Mouse (Mus musculus) cerebellum, adult 8-10 months (tissue): ENCODE results near the gene Gm20388.

Experiments used
- DNase-seq: peaks from one replicate; pipeline ENCODE4 v3.0.0; 2022

Gm20388 gene

DNA sequence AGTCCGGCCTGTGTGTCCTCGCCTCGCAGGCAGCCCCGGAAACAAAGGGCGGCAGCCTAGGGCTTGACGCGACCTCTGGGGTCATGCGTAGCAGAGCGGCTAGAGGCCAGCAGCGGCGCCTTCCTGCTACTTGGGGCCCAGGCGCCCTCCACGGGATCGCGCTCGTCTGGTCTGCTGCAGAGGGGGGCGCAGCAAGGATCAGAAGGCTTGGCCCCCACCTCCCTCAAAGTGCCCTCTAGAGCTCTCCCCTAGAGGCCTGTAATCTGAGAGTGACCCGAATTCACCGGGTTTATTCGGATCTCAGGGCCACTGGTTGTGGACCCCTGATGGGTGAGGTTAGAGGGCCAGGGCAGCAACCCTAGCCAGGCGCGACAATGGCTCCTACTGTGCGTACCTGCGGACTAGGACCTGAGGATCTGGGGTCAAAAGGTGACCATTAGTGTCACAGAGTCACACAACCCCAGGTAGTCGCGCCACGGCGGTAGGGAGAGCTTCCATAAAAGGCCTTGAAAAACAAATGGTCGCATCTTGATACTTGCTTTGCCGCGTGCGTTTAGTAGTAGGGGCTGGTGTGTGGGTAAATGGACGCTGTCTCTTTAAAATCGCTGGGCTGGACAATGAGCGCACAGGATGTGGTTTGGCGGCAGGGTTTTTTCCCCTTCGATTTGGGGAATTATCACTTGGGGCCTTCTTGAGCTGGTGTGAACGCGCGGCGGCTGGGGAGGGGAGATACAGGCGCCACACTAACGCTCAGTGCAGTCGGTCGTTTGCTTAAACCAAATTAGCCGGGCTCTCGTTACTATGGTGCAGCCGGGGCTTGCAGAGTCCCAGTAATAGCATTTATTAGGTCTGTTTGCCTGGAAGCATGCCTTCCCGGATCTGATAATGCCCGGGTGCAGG is 576.1 kb downstream of the Gm20388 start:
- peak; percentile 60 for DNase-seq

DNA sequence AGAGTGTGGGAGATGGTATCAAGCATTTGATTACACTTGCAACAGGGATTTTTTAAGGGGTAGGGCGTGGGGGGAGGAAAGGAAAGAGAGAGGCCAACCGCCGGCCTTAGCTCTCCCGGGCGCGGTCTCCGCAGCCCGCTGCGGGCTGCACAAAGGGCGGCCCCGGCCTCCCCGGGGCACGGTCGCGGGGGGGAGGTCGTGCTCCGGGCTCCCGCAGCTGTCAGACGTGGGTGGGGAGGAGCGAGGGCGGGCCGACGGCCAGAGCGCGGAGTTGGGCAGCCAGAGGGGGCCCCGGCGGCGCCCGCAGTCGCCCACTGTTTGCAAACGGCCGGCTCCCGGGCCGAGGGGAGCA is 576.7 kb downstream of the Gm20388 start:
- no peak for DNase-seq

DNA sequence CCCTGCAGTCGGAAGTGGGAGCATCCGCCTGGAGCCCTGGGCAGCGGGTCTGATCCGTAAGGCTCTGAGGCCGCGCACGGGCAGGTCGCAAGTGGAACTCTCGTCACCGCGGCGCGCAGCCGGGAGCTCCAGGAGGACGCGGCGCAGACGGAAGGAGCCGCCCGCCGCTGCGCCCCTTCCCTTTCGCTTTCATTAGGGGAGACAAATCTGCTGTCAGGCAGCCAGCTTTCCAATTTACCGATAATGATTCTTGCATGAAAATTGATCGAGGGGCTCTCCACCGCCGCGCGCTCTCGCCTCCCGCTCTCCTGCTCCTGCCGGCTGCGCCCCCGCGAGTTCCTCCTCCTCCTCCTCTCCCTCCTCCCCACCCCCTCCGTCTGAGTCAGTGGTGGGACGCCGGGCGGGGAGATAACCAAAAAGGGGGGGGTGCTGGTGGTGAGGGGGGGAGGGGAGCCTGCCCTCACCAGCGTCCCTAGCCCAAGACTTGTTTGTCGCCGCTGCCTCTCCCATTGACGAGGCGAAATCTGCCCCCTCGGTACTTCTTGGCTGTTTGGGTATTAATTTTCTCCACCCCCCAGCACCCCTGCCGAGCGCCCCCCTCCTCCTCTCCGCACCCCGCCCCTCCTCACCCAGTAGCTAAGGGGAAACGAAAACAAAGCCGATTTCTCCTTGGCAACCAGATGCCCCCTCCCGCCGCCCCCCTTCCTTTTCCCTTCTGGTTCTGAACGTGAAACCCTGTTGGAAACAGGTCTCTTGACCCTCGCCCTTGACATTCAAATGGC is 577.3 kb downstream of the Gm20388 start:
- DNase-seq = peak; percentile 67

DNA sequence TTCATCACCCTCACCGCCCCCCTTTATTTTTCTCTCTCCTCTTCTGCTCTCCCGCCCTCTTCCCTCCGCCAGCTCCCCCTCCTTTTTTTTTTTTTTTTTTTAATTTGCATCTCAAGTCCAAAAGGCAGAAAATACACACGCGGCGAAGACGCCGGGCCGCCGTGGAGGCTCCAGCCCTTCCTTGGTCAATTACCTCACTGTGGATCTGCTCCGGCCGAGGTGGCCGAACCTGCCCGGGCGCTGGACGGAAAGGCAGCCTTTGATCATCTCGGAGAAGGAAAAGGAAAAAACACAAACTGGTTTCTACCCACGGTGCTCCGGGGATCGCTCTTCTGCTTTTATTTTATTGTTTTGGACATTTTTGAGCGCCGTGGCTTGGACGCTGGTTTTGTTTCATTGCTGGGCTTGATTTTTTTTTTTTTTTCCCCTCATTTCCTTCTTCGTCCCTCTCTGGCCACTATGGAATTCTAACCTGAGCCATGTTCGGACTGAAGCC is 578.0 kb downstream of the Gm20388 start:
- DNase-seq = peak; percentile 52

DNA sequence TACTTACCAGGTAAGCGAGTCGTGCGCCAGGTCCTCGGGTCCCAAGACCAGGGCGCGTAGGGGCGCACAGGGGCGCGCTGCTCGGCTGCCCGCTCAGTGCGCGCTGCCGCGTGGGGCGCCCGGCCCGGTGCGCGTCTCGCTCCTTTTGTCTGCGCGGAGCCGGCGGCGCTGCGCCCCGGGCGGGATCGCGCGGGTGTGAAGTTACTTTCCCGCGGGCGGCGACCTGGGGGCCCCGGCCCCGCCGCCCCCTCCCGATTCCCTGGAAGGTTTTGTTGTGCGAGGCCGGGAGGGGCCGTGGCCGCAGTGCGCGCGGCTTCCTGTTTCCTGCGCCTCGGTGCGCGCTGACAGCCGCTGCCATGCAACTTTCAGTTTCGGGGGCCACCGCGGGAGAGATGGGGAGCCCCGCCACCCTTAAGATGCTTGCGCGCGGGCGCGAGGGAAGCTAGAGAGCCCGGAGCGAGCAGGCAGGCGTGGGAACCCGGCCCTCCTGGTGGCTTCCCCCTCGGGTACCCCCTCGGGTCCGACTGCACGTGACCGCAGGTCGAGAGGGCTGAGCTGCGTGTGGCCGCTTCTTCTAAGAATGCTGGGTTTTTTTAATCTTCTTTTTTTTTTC is 578.6 kb downstream of the Gm20388 start:
- DNase-seq = peak; percentile 61

DNA sequence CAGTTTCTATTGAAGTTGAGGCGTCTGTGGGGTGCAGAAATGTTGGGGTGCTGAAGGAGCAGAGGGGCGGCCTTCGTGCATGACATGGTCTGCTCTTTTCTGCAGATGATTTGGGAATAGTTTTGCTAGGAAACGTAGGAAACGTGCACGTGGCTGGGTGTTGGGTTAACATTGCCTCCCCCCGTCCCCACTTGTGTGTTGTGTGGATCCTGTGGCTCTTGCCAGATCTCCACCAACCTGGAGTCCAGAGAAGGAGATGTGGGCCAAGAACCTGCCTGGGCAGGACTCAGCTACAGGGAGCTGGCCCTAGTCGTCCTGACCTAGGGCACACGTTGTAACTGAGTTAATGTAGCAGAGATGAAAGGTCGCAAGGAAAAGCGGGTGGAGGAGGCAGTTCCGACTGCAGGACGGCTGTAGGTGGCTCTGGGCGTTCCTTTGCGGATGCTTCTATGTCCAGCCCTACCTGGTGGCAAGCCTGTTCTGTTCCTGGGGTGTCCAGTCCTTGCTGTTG is 579.2 kb downstream of the Gm20388 start:
- peak; percentile 56 for DNase-seq

DNA sequence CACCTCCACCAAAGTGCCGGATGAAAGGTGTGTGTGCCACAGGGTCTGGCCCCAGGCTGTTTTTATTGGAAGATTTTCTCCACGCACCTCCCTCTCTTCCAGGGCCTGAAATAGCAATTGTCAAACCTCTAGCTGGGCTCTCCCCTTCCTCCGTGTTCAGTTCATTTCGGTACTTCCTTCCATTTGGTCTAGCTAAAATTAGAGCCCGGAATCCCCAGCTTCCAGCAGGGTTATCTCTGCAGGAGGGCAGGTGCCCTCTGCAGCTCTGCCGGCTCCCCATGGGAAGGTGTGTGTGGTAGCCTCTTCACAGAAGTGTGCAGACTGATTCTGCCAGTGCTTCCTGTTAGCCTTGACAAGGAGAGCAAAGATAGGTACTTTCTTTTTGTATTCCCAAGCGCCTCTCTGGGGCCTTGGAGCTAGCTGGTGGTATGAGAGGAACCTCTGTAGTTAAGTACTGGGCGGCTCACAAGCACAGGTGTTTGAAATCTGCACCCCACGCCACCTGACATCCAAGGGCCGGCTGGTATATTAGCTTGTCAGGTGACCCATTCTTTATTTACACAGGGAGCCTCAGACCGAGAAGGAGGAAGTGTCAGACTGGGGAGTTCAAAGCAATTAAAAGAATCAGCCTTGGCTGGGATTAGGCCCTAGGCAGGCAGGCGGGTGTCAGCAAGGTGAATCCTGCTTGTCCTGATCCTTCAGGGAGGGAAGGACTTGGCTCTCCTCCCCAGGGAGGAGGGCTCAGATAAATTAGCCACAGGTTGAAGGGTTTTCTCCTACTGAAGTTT is 579.9 kb downstream of the Gm20388 start:
- DNase-seq = peak; percentile 36

DNA sequence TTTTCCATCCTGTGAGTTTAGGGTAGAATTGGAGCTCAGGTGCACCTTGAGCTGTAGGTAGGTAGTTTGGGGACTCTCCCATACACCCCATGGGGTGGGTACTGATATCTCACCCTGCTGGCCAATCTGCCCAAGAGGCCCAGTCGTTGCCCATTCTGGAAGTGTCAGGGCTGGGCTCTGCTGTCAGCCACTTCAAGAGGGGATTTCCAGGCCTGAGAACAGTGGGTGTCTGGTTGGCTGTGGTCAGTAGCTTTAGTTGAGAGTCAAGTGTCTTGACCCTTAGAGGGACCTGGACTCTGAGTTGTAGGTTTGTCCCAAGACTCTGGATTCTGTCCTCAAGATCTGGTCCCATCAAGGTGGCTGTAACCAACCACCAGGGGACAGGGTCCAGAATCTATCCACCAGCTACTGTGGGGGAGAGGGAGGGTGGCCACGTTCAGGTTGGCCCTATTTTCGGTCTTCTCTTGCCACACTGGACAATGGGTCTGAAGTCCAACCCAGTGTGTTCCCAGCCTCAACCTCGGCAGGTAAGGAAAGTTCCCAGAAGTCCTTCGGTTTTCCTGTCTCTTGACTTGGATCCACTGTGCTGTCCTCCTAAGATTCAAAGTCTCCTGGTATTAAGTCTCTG is 580.6 kb downstream of the Gm20388 start:
- no peak for DNase-seq

DNA sequence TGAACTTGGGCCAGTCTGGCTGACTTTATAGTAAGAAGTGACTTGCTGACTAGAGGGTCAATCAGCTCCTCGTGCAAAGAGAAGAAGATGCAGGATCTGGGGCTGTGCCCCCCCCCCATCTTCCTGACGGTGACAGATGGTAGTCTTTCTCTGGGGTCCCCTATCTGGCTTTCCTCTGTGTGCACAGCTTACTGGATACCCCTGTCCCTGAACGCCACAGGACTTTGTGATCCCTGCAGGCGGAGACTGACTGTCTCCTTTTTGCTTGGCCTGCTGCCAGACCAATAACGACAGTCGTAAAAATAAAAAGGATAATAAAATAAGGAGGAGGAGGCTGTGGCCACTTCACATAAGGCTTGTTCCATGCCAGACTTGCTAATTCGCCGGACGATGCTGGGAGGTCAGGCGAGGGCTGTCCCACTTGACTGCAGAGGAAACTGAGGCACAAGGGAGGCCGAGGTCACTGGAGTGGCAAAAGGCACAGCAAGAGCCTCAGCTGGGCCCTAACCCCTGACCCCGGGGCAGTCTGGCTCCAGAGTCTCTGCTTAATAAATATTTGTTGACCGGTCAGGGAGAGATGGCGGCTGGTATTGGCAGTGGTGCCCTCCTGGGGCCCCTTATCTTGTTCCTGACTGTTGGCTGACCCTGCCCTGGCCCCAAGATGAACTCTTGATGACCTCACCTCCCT is 581.7 kb downstream of the Gm20388 start:
- peak; percentile 25 for DNase-seq

DNA sequence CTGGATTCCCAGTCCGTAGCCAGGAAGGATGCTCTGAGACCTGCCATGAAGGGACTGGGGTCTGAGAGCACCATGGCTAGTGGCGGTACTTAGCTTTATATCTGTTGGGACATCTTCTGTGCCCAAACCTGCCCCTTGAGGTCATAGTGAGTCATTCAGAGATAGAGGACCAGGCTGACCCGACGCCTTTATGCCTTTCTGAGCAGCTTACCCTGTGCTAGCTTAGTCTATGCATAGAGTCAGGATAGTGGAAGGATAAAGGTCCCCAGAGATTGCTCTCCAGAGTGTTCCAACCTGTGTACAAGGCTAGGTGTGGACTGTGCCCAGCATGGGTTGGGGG is 582.2 kb downstream of the Gm20388 start:
- DNase-seq = no peak

DNA sequence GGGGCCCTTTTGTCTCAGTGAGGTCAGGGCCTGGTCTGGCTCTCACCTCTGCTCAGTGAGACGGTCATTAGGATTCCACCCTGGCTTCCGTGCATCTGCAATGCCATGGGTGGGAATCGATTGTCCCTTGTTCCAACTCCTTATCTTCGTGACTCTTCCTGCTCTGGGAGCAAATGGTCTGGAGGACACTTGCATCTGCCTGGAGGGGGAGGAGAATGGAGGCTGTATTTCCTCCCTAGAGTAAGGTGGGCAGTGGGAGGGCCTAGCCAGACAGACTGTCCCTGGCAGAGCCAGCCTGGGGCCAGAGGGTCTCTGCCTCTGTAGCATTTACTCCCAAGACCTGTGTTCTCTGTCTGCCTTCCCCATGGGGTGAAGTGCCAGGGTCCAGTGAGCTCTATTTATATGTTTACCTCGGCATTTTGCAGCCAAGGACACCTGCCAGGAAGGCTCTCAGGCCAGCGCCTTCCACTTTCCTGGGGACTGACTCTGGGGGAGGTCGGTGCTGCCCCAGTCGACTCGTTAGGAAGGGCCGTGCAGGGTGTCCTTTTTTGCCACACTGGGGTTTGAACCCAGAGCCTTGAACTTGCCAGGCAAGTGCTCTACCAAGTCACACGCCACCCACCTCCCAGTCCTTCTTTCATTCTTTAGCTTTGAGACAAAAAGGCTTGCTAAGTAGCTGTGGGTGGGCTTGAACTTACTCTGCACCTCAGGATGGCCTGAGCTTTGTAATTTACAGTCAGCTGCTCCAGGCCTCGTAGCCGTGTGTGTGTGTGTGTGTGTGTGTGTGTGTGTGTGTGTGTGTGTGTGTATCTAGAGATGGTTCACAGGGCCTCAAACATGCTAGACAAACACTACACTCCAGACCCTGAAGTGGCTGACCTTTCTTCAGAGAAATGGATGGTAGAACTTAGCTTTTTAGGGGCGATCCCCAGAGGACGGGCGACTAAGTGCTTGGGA is 583.1 kb downstream of the Gm20388 start:
- DNase-seq = no peak

DNA sequence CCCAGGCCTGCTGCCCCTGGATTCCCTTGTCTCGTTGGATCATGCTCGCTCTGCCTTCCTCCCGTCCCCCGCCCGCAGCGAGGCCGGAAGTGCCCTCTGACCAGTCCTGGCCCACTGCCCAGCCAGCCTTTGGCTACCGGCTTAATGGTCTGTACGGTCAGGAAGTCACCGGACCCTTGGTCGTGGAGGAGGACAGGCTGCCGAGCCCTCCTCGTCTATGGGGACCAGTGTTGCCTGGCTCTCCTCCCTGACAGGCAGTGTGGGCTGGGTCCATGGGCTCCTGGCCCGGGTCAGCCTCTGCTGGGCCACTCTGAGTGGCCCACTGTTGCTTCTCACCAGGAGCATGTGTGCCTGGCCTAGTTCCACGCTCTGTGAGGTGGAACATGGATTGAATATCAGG is 584.3 kb downstream of the Gm20388 start:
- no peak for DNase-seq

DNA sequence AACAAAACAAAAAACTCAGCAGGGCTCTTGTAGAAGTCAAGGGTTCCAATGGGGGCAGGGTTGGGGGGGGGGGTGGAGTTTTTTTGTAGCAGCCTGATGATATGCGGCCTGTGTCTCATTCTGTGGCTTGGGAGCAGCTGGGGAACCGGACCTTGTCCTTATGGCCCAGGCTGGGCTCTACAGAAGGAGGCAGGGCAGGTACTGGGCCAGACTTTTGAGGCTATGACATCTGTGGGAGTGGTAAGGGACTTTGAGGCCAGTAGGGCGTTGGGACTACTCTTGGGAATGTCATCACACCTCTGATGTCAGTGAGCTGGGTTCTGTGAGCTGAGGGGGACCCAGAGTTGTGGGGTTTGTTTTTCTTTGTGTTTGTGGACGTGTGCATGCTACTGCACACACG is 584.8 kb downstream of the Gm20388 start:
- no peak for DNase-seq

DNA sequence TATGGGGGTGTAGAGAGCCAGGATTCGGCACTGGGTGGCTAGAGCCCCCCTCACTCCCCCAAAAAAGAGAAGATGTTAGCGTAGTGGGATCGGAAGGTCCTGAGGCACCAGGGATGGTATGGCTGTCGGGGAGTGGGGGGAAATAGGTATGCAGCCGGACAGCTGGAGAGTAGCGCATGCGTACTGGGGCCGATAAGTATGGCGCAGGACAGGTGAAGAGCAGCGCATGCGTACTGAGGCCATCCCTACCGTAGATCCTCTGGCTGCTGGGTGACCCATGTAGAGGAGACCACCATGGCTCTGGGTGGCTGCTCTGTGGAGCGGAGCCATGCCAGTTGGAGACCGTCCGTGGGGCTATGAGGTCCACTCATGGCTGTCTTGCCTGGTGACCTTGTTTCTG is 585.8 kb downstream of the Gm20388 start:
- no peak for DNase-seq

DNA sequence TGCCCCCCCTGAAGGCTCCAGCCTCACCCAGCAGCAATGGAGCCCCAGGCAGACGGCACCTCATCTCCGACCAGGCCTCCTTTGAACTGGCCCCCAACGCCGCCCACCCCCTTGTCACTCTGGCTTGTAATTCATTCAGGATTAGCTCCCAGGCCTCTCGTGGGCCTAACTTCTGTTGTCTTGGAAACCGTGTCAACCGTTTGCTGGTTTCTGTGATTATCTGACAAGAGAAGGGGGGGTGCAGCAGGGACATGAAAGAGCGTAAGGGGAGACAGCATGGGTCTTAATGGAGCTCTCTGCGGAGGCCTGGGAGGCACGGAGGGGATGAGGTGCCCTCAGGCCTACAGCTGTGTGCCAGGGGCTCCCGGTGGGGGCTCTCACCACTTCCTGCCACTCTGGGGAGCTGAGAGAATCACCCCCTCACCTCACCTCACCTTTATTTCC is 586.9 kb downstream of the Gm20388 start:
- no peak for DNase-seq

DNA sequence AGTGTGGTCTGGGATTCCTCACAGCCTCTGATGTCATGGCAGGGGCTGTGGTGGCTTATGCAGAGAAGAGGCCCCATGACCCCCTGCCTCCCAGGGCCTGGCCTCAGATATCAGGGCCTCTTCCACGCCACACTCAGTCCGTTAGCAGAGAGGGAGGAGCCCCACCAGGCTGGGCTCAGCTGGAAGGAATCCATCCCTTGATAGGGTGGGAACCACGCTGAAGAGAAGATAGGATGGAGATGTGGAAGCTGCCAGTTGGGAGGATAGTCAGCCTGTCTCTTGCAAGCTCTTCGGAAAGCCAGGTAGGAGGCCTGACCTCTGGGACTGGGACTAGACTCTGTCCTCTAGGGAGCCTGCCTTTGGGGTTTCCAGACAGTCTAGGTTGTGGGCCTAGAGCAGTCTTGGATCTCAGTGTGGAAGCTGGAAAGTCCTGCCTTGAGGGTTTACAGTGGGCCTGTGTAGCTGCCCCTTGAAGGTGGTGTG is 587.7 kb downstream of the Gm20388 start:
- DNase-seq = no peak

DNA sequence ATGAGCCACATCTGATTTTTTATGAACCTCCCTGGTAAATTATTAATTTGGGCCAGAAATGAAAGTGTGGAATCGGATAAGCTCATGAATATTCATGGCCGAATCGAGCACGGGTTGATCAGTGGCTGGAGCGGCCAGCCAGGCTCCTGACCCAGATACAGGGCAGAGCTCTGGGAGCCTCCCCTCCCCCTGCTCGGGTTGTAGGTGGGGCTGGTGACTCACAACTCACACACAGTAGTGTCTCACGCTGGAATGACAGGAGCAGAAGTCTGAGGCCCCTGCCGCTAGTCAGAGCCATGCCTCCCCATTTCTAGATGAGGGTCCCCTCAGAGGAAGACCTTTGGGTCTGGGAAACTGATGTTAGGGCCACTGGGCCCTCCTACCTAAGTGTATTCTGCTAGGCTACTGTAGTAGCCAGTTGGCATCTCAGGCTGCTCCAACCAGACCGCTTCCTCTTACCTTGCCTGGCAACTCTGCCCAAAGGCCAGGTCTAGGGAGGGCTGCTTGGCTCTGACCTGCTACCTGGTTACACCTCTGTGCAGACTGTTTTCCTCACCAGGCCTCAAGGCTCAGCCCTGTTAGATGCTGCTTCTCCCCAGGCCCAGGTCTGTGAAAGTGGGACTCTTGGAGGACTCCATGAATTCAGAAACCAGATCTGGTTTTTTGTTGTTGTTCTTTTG is 588.4 kb downstream of the Gm20388 start:
- peak; percentile 80 for DNase-seq

DNA sequence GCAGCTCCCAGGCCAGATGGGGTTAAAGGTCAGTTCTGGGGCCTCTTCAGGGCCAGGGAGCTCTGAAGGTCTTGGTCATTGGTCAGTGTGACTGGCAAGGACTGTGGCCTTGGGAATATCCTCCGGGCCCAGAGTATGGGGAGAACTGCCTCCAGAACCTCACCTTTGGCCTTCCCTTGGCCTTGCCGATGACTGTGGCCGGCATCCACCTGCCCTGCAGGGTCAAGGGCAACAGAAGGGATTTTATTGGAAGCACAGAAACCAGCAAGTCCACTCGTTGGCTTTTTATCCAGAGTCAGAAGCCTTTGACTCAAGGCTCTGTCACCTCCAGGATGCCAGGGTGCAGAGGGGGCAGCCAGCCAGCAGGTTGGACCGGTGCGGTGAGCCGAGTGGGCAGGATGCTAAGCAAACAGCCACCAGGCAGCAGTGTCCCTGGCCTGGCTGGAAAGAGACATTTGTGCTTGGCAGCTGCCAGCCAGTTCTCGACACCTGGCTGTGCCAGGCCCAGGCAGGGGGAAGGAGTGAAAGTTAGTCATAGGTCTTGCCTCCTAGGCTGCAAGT is 590.1 kb downstream of the Gm20388 start:
- DNase-seq = no peak

DNA sequence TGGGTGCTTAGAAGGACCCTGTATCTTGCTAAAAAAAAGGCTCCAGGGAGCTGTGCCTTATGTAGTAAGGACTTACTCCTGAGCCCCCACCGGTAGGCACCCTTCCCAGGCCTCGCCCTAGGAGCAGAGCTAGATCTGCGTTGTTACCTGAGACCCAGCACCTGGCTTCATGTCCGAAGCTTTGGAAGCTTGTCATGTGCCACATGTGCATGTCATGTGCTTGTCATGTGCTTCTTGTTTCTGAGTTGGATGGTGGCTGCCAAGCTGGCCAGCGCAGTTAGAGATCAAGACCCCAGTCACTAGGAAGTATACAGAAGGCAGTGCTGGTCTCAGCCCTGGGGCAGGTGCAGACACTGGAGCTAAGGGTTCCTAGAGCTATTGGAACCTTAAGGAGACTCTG is 590.8 kb downstream of the Gm20388 start:
- DNase-seq = no peak
